Mouse (Mus musculus): ENCODE measurements around the gene Adcy9.

Gene Adcy9

DNA sequence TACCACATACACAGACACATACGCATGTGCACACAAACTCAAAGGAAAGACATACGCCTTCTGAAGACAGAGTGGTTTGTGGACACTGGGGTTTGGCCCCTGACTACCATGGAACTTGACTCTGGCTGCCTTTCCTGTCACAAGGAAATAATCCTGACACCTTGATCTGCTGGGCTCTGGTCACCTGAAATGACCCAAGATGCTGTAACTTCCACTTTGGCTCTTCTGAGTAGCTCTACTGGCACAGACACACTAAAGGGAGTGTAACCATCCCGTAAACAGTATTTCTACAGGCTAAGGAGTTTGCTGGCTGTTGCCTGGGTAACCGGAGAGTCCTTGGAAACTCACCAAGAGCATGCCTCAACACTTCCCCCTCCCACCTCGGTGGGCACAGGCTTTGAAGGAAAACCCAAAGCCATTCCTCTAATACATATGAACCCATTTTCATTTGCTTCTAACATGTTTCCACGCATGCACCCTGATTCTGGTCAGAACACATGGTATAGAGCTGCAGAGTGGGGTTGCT, 102.2 kb downstream of the Adcy9 start:
- no peak for DNase-seq (ENCODE audit: low spot score)

DNA sequence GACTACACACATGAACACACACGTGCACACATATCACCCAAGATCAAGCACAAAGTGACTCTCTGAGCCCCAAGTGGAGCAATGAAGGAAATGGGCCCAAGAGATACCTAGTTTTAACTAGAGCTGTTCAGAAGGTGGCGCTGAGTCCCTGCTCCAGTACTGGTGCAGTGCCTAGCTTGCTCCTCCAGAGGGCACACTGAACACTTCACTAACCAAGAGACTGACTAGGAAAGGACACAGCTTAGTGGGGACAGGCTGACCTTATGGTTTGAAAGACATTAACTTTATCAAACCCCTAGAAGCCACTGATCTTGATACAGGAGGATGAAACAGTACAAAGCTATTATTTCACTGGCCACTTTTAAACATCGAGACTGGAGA, 104.2 kb downstream of the Adcy9 start:
- DNase-seq (ENCODE audit: low spot score), result peak; percentile 73

DNA sequence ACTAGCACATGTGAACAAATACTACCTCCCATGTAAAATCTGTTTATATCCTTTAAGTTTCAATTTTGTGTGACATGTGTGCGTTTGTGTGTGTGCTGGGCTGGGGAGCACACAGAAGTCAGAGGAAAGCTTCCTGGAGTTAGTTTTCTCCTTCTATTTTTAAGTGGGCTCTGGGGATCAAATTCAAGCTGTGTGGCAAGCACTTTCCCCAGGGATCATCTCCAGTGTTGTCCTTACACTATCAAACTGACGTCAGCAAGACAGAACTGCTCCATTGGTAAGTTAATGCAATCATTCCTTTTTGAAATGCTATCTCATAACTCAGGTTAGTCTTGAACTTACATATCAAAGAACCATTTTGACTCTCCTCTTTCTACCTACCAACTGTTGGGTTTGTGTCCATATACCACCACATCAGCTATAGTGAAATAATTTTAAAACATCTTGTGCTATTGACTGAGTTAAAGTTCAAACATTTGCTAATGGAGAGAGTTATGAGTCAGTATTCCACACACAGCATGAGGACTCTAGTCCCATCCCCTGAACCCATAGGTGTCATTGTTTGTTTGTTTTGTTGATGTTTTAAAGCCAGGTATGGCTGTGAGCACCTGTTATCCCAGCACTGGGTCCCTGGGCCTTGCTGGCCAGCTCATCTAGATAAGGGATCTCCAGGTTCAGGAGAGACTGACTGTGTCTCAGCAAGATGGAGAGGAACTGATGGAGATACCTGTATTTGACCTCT, 104.8 kb downstream of the Adcy9 start:
- no peak for DNase-seq (ENCODE audit: low spot score)

DNA sequence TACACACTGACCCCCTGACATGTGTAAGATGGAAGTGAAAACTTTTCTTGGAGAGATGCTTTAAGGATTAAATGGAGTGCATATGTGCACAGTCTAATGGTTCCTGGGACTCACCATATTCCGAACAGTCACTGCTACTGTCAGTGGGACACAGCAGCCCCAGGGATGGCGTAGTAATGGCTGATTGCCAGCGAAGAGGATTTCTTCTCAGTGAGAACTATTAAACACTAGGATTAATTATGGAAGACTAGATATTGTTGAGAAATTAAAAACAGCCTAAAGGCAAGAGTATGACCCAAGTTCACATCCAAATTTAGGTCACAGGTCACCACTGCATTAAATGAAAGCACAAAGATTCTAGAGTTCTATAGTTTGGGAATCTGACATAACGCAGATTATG, 105.4 kb downstream of the Adcy9 start:
- no peak for DNase-seq (ENCODE audit: low spot score)

DNA sequence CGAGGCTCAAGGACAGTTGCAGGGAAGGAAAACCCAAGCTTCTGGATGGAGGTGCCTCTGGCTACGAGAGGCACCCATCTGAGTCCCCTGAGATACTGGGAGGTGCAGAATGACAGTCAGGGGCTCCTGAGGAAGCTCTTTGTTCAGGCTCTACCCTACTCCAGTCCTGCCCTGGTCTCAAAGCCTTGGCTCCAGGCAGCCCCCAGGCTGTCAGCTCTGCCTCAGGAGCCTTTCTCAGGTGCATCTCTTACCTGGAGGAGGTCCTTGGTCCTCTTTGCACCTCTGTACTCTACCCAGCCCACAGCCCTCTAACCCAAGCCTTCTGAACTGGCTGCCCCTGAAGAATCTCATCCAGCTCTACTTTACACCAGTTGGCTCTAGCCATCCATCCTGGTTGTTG, 108.3 kb downstream of the Adcy9 start:
- DNase-seq (ENCODE audit: low spot score), result no peak

DNA sequence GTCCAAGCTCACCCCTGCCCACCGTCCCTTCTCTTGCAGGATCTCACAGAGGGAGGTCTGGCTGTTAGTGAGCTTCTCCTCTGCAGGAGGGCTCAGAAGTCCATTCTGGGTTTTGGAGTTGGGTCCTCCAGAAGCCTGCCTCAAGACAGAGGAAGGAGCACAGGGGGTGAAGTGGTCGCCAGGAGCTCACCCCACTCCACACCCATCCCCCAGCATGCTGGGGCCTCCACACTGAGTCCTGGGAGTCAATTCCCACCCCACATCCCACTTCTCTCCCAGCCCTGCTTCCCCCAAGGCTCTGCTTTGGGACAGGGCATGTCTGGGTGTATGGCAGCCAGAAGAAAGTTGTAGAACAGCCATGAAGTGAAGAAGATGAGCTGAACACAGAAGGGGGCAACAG, 108.7 kb downstream of the Adcy9 start:
- DNase-seq (ENCODE audit: low spot score), result no peak

DNA sequence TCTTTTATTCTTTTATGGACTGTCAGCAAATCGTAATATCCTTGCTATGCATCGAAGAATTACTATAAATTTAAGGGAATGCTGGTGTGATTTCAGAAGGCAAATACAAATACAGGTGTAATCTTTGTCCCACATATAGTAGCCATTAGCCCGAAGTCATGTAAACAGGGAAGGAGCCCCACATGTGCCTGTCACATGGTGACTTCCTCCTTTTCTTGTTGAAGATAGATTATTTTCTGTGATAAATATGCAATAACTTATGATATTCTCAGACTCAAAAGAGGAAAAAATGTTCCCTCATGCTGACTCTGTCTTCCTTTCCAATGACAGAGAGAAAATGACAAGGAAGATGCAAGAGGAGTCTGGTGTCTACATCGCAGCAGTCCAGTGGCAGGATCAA, 112.5 kb downstream of the Adcy9 start:
- DNase-seq (ENCODE audit: low spot score), result no peak

DNA sequence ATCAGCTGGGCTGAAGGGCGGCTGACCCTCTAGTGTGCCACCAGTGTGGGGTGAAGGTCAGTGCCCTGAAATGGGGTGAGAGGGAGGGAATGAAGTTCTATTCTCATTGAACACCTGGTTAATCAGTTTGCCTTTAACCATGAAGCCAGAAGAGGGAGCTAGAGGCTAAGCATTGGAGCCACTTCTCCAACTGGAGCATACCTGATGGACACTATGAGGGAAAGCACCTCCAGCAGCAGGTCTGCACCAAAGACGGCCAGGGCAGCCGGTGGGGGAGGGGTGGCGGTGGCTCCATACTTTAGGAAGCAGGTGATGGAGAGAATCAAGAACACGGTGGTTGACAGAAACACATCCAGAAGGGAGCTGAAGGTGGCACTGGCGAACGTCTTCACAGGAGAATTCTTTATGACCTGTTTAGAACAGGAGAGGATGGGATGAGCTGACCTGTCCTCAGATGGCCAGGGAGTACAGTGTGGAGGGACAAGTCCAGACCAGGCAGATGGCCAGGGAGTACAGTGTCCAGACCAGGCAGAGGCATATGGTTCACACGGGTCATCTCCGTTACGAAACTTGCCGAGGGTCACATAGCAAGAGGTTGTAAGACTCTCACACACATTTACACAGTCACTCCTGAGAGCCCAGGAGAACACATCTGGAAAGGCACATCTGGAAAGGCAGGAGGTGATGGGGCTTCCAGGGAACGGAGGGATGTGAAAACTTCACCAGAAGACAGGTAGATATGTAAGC, 115.9 kb downstream of the Adcy9 start:
- no peak for DNase-seq (ENCODE audit: low spot score)

DNA sequence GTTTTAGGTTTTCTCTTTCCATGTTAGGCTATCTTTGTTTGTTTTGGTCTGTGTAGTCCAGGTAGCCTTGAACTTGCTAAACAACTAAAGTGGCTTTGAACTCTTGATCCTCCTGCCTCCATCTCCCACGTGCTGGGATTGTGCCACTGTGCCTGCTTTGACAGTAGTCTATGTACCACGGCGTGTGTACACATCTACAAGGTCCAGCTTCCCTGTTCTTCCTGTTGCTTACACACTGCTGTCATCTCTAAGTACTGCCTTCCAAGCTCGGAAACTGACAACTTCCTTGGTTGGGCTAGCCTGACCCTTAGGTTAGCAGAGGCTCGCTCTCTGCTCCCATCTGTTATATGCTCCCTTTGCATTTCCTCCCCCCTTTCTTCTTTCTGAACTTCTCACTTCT, 116.7 kb downstream of the Adcy9 start:
- DNase-seq (ENCODE audit: low spot score), result no peak

DNA sequence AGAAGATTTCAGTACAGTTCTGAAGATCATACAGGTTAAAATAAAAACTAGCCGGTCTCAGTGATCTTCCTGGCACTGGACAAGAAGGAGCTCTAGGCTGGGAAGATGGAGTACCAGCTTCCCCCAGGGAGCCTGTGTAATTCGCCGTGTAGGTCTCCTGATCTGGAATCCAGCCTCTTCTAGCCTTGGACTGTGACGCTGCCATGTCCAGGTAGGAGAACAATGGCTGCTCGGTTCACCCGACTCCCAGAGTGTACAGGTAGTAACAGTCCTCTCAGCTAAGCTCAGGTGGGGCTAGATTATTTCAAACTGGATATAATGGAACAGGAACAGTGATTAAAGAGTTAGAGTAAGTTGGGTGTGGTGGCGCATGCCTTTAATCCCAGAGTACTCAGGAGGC, 120.0 kb downstream of the Adcy9 start:
- no peak for DNase-seq (ENCODE audit: low spot score)

DNA sequence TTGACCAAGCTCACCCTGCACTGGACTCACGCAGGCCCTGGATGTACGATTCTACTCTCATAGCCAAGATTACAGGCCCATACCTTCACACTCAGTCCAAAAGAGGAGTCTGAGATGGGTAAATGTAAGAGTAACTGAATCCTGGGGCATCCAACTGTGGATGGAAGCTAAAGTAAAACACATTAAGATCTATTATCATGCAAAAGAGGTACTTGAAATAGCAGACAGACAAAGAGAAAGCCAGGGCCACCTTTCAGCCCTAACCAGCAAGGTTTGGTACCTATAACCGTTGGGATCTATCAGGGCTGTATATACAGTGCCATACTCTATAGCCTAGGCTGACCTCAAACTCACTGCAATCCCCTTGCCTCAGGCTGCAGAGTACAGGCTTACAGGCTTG, 127.0 kb downstream of the Adcy9 start:
- DNase-seq (ENCODE audit: low spot score), result no peak

DNA sequence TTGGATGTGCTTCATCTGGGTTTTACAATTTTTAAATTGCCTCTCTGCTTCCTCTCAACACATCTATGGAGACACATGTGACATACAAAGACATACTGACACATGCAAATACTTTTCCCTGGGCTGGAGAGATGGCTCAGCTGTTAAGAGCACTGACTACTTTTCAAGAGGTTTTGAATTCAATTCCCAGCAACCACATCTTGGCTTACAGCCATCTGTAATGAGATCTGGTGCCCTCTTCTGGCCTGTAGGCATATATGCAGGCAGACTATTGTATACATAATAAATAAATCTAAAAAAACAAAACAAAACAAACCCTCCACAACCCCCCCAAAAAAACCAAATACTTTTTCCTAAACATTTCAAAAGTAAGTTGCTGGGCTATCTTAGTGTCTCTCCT, 130.8 kb downstream of the Adcy9 start:
- DNase-seq (ENCODE audit: low spot score), result no peak

DNA sequence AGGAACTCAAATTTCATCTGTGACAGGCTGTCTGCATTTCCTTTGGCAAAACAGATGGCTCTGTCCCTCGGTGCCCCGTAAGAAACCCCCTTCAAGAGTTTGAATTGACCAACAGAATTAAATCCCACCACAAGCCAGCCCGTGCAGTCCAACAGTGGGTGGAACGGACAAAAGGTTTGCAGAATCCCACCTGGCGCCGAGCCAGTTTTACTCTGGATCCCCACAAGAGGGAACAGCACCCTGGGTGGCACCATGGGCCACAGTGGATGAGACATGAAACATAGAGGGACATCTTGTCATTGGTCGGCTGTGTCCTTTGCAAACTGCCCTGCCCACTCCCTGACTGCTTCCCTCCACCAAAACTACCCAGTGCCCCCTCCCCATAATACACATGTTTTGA, 133.7 kb downstream of the Adcy9 start:
- DNase-seq (ENCODE audit: low spot score), result no peak

DNA sequence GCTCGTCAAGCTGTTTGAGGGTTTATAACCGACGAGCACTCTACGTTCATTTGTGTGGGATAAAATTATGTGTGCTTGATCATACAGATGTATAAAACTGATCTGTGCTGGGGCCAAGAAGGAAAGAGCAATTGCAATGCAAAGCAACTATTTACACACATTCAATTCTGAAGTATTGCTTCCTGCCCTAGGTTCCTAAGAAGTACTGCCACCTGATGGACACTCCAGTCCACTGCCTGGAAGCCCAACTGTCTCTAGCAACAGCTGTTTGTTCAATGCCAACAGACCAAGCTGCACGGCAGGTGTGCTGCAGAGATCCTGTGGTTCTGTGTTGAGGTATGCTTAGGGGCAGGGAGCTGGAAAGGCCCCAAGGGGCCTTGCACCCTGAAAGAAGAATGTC, 135.0 kb downstream of the Adcy9 start:
- DNase-seq (ENCODE audit: low spot score), result peak; percentile 13

DNA sequence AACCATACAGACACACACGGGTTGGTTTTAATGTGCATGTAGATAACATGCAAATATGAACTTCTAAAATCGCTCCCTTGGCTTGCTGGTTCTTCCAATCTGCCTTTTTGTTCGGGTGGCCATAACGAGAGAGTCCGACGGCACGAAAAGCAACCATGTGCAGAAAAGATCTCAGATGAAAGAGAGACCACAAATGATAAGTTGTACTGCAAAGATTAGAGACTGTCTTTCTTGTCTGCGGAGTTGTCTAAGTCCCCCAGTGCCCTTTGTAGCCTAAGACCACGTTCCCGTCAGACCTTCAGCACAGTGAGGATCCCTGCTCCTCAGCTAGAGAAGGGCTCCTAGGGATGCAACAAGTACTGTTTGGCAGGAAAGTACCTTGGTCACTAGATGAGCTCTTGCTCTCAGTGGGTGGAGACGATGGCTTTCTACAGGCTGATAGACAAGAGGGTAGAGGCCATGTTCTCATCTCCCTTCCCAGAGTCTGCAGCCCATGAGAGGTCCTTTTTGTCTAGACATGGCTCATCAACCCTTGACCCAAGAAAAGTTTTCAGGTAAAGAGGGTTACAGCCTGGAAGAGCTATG, 136.9 kb downstream of the Adcy9 start:
- DNase-seq (ENCODE audit: low spot score), result no peak

DNA sequence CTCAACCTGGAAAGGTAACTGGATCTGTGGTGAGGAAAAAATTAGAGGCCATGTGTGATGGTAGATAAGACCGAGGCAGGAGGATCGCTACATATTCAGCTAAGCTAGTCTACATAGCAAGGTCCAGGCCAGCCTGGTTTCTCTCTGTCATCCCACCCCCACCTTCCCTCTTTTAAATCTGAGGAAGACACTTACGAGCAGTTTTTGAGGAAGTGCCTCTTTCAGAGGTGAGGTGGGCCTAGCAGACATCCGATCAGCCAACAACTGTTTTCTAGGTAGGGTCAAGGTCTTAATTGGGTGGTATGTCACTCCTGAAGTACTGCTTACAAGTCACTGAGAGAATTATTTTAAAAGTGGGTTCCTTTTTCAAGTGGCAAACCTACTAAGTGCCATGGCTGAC, 138.8 kb downstream of the Adcy9 start:
- DNase-seq (ENCODE audit: low spot score), result no peak

DNA sequence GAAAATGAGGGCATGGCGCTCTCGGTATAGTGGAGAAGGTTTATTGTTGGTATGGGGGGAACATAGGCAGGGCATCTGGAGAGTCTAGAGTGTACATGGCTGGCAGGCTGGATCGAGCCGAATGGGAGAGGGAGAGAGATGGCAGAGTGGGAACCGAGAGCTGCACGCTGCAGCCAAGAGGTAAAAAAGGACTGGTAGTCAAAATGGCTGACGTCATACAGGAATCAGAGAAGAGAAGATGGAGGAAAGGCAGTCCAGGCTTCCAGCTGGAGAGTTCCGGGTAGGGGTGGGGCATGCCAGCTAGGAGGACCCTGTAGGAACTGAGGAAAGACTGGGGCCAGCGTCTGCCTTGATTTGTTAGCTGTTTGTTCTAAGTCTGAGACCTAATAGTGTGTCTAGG, 139.3 kb downstream of the Adcy9 start:
- DNase-seq (ENCODE audit: low spot score), result no peak

DNA sequence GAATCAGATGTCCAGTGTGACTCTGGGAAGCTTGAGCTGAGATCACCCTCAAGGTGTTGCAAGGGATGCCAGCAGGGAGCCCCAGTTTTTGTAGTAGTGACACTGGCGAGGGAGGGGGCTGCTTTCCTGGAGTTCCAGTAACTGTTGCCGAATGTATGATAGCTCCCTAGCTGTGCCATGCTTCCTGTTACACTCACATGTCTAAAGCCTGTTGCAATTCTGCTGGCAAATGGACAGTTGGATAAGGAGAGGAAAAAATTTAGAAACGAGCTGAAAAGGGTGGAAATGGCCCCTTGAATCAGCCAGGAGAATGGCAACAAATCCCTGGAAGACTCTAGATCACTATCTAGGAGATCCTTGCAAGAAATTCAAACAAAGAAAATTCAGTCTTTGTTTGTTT, 140.7 kb downstream of the Adcy9 start:
- no peak for DNase-seq (ENCODE audit: low spot score)

DNA sequence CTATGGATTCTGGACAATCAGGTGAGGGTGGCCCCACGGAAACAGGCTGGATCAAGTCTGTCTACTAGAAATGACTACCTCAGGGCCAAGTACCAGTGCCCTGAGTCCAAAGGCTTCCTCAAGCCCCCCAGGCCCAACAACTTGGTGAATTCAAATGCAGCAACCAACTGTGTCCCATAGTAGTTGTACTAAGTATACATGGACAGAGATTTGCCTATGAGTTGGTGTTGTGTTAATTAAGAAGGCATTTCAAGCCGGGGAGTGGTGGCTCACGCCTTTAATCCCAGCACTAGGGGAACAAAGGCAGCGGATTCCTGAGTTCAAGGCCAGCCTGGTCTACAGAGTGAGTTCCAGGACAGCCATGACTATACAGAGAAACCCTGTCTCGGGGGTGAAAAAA, 143.7 kb downstream of the Adcy9 start:
- DNase-seq (ENCODE audit: low spot score), result no peak

DNA sequence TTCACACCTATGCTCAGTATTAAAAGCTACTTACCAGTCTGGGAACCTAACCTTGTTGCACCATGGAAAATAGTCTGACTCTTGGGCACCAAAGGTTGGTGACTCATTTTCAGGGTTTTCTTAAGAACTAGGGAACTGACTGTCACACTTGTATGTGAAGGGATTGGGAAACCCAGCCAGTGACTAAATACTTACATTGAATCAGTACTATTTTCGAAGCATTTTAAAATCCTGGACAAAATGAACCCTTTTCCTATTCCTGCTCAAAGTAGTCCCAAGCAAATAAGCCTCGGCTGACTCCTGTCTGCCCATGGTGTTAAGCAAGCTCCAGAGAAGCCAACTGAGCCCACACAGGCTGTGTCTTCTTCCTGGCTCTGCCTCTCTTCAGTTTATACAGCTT, 144.1 kb downstream of the Adcy9 start:
- no peak for DNase-seq (ENCODE audit: low spot score)

DNA sequence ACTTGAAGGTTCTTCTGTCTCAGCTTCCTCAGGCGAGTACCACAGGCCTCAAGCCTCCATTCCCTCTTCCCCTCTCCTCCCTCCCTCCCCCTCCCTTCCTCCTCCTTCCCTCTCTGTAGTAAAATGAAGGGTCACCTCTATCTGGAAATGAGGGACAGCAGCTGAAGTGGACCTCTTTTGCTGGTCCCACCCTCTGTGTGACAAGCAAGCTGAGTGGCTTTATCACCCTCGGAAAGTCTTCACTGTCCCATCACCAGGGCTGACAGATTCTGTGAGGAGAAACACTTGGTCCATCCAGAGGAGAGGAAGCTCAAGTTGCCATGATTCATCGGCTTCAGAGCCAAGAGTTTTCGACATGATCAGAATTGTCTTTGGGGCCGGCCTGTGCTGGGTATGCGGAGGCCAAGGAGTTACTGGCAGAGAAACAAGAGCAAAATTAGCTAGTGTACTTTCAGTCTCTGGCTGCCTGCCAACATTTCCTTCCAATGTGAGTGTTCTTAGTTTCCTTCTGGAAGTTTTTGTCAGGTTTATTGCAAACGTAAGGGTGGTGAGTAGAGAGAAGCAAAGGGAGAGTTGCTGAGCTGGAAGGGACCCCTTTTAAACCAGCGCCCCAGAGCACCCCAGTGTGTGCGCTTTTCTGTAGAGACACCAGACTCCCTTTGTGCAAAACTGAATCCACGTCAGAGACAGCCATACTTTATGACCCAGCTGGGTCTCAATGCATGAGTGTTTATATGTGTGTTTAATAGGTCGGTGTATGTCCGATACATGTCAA, 146.4 kb downstream of the Adcy9 start:
- no peak for DNase-seq (ENCODE audit: low spot score)

DNA sequence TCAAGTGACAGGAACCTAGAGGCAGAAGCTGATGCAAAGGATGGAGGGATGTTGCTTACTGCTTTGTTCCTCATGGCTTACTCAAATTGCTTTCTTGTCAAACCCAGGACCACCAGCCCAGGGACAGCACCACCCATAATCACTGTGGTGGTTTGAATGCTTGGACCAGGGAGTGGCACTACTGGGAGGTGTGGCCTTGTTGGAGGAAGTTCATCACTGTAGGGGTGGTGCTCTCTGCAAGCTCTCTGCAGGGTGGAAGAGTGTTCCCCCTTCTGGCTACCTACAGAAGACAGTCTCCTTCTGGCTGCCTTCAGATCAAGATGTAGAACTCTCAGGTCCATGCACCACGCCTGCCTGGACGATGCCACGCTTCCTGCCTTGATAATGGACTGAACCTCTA, 148.0 kb downstream of the Adcy9 start:
- DNase-seq (ENCODE audit: low spot score), result no peak

DNA sequence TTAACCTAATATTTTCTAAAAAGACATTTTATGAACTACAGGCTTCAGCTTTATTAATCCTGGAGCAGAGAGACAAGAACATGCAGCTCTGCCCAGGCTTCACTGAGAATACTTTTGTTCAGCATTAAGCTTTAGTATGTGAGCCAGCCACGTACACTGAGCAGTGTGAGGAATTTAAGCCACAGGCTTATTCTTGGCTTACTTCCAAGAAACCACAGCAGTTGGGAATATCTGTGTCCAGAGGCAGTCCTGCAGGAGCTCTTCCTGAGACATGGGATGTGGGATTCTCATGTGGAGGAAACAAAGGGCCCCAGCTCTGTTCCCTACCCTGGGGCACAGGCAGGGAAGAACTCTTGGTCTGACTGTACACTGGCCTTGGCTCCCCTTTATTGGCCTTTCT, 149.4 kb downstream of the Adcy9 start:
- DNase-seq (ENCODE audit: low spot score), result no peak
